Mouse (Mus musculus) CH12.LX (cell line): ENCODE measurements around the gene Fem1b.

Experiments used
- CTCF ChIP-seq, 2 experiments: IDR thresholded peaks in 1 of 2; conservative IDR thresholded peaks in 1 of 2; 2 replicates each; pipeline ENCODE4 v1.5.1; 2011 to 2012; ENCODE audit warnings: low read depth in 2 of 2, low read length in 2 of 2, improper control_type of control experiment in 1 of 2, inconsistent platforms in 1 of 2, mild to moderate bottlenecking in 1 of 2, moderate library complexity in 1 of 2
- E2F4 ChIP-seq: IDR thresholded peaks from 2 replicates; pipeline ENCODE4 v1.6.1; 2011; ENCODE audit warnings: low read depth, low read length, improper control_type of control experiment; ENCODE audit not compliant: insufficient replicate concordance
- EP300 ChIP-seq: IDR thresholded peaks from 2 replicates; pipeline ENCODE4 v1.6.1; 2011; ENCODE audit warnings: low read length, improper control_type of control experiment
- HCFC1 ChIP-seq: IDR thresholded peaks from 2 replicates; pipeline ENCODE4 v1.6.1; 2012; ENCODE audit warnings: low read depth, mild to moderate bottlenecking, inconsistent platforms, low read length, improper control_type of control experiment
- POLR2A ChIP-seq: IDR thresholded peaks from 2 replicates; pipeline ENCODE4 v1.6.1; 2011; ENCODE audit warnings: low read depth, mild to moderate bottlenecking, improper control_type of control experiment, low read length
- SIN3A ChIP-seq: IDR thresholded peaks from 2 replicates; pipeline ENCODE4 v1.6.1; 2012; ENCODE audit warnings: low read length, improper control_type of control experiment, inconsistent platforms
- UBTF ChIP-seq: IDR thresholded peaks from 2 replicates; pipeline ENCODE4 v1.6.1; 2012; ENCODE audit warnings: low read depth, mild to moderate bottlenecking, inconsistent platforms, low read length, improper control_type of control experiment, moderate library complexity
- ZC3H11A ChIP-seq: IDR thresholded peaks from 2 replicates; pipeline ENCODE4 v1.6.1; 2012; ENCODE audit warnings: low read depth, mild to moderate bottlenecking, inconsistent platforms, low read length, improper control_type of control experiment
- ZNF384 ChIP-seq: IDR thresholded peaks from 2 replicates; pipeline ENCODE4 v1.6.1; 2012; ENCODE audit warnings: low read depth, low read length, improper control_type of control experiment, inconsistent platforms

DNA sequence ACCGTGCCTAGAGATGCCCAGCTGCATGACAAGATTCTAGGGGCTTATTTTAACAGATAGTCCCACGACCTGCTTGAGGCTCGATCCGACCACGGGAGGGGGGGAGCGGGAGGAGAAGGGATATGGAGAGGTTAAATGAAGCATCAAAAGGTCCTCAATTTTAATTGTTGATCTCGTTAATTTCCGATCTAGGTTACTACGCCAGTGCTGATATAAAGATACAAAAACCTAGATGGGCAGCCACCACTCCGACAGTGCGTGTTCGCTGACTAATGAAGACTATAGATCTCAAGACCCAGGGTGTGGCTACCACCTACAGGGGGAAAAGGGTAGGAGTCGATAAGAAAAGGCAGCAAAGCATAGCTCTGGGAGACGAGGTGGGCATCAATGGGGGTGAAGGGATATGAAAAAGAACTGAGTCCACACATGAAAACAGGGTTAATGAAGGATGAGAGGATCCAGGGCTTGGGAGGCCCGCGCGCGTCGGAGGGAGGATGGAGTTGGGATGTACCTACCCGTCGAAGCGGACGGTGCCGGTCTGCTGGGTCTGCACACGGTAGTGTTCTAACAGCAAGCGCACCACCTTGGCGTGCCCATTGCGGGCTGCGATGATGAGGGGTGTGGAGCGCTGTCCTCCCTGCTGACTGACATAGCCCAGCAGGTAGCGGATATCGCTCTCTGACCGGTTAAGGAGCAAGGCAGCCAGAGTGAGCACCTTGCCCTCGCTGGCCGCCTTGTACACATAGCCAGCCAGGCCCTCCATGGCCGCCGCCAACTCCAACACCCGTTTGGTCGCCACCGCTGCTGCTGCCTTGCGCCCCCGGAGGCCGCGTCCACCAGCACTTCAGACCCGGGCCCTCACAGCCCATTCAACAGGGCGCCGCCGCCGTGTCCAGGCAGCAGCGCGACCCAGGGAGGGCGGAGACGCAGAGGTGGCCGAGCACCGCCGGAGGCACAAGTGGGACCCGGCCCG lies 905 bp downstream of the Fem1b start:
- TF ChIP-seq CTCF (conservative IDR thresholded peaks at IDR 0.05 in 1 of 2, IDR thresholded peaks at IDR 0.05 in 1 of 2; ENCODE audit: low read depth in 2 of 2, low read length in 2 of 2), result peak in 1 of 2 experiments; percentile 53; a peak in 3 of 4 replicates
- TF ChIP-seq EP300, result no peak
- TF ChIP-seq HCFC1, result no peak; the same call in 1 of the 2 replicates
- TF ChIP-seq SIN3A, result peak; percentile 42
- TF ChIP-seq E2F4, result no peak
- no peak for TF ChIP-seq POLR2A
- no peak for TF ChIP-seq ZNF384
- no peak for TF ChIP-seq UBTF
- no peak for TF ChIP-seq ZC3H11A
